Mouse (Mus musculus): ENCODE results near the gene Ahdc1. TPM values are rescaled to one million over a fixed set of nuclear protein-coding genes. Genes with fewer than 3 reads are reported as not detected.
A peak's percentile ranks its signal among the peaks of the same experiment; 100 is the strongest.
"Not testable (repeated sequence)": the region's sequence is repeated elsewhere in the genome, so short reads cannot be mapped to it uniquely, and the experiment has no call there.

Ahdc1 gene
- total RNA-seq, 2 experiments from 2014 or later = 37.1 to 56.1 TPM

DNA sequence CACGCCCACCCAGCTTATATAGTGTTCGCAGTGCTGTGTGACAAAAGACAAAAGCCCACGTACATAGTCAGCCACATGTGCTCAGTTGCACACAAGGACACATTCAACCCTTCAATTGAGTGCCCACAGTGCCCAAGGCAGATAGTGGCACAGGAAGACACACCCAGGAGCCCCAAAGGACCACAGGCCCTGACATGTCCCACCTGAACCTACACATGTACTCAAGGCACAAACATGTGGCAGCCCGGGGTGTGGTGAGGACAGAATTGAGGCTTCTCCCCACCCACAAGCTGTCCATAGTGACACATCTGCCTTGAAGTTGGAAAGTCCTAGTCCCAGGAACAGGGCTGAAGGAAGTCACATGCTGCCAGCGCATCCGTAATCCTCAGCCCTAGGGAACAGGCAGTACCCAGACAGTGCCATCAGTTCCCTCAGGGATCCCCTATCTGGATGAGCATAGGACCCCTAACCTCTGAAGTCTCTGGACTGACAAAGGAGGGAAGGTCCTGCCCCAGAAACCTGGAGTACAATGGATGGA, 76.2 kb downstream of the Ahdc1 start:
- intact Hi-C loops (cut with DNase I; ENCODE audit: low total_unique reads) = no loop called here
- no peak for DNase-seq

DNA sequence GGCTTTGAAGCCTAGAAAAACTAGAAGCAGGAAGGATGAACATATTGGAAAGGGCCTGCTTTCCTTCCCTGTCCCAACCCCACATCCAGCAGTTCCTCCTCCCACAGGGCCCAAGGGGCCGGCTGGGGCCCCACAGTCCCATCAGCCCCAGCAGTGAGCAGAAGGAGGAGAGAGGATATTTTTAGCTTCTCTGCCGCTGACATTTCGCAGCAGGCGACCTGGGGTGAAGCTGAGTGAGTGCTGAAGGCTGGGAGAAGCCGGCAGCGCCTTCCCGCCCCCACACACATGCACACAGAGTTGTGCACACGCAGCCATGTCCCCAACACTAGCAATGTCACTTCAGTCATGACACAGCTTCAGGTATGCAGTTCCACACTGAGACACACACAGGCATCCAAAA, 76.8 kb downstream of the Ahdc1 start:
- peak; percentile 62 for DNase-seq
- intact Hi-C loops (cut with DNase I; ENCODE audit: low total_unique reads) = no loop called here

GRCm38 (mm10) chr4:133089319-133089718, 78.3 kb downstream of the Ahdc1 start:
- DNase-seq = no peak
- intact Hi-C loops (cut with DNase I; ENCODE audit: low total_unique reads) = no loop called here

DNA sequence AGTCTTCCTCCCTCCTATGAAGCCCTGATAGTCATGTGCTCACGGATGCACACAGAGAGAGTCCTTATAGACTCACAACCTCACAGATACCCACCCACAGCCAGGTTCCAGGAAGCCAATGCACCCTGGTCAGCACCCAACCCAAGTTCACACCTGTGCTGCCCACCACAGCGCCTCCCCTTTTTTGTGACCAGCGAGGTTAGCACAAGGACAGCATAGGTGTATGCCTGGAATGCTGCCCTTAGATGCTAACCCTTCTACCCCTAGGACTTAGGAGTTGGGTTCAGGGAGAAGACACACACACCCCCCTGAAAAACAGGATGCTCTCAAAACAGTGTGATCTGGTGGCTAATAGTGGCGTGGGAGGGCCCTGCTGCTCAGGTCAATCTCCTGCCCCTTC, 78.7 kb downstream of the Ahdc1 start:
- intact Hi-C loops (cut with DNase I; ENCODE audit: low total_unique reads) = no loop called here
- no peak for DNase-seq

DNA sequence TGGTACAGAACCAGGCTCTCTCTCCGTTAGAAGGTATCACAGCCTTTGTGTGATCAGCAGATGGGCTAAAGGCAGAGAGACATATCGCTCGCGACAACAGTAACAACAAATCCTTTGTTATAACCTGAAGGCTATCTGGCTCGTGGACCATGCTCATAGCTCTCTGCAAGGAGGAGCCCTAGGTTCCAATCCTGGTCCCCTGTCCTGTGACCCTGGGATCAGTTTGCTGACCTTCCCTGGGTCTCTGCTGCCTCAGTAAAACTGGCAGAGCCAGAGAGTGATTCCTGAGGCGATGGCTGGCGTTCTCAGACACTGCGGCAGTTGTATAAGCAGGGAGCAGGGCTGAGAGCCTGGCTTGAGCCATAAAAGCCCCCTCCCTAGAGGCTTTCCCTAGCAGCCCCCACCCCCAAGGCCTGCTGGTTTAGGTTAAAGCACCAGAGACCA, 79.2 kb downstream of the Ahdc1 start:
- intact Hi-C loops (cut with DNase I; ENCODE audit: low total_unique reads) = no loop called here
- DNase-seq = no peak

DNA sequence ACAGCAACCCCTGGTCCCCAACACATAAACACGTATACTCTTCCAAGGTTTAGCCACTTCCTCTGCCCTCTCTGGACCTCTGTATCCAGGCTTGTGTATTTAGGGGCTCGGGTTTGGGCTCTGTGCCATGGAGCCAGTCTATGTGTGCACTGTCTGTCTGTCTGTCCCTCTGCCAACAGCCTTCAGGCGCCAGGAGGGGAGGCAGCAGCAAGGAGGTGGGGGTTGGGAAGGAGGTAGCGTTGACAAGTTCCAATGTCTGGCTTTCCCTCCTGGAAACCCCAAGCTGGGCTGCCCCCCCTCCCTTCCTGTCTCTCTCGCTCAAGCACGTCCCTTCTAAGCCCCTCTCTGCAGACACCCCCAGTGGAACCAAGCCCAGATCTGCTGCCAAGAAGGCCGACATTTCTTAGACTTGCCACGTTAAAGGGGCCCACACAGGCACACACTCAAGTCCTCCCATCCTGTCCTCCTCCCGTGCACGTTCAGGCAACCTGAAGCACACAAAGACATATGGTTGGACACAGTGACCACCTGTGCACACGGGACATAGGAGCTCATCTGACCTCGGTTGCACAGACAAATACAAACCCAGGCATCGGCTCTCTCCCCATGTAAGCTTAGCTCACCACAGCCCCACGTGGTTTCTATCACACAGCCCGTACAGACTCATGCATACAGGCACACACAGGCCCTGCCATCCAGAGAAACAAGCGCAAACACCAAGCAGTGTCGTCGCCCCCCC, 79.8 kb downstream of the Ahdc1 start:
- intact Hi-C loops (cut with DNase I; ENCODE audit: low total_unique reads) = no loop called here

GRCm38 (mm10) chr4:133091459-133091785, 80.4 kb downstream of the Ahdc1 start:
- intact Hi-C loops (cut with DNase I; ENCODE audit: low total_unique reads) = no loop called here

More for the DNA sequence above, 79.8 kb downstream of the Ahdc1 start:
- DNase-seq = peak; percentile 49

GRCm38 (mm10) chr4:133092453-133092901, 81.4 kb downstream of the Ahdc1 start:
- intact Hi-C loops (cut with DNase I; ENCODE audit: low total_unique reads) = no loop called here
- DNase-seq = peak; percentile 75

More at GRCm38 (mm10) chr4:133091459-133091785, 80.4 kb downstream of the Ahdc1 start:
- DNase-seq = no peak

GRCm38 (mm10) chr4:133093056-133093455, 82.0 kb downstream of the Ahdc1 start:
- DNase-seq = no peak
- intact Hi-C loops (cut with DNase I; ENCODE audit: low total_unique reads) = no loop called here

DNA sequence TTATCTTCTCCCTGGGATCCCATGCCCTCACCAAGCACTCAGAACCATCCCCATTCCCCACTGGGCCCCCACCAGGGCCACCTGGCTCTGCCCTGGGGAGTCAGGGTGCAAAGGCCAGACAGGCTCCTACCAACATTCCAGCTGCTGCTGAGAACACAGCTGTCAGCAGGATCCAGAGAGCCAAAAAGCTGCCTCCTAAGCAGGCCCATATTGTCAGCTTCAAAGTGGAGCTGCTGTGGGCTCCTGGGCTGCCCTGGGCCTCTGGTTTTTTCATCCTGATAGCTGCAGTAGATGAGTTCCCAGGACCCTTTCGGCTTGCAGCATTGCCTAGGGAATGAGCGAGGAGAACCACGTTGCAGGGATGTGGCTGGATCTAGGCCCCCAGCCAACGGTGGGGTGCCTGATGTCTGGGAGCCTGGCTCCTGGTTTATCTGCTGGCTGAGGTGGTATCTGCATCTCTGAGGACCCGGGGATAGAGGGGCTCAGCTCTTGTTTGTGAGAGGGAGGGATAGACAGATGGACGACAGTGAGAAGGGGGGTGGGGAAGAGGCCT, 82.5 kb downstream of the Ahdc1 start:
- DNase-seq = no peak
- intact Hi-C loops (cut with DNase I; ENCODE audit: low total_unique reads) = no loop called here

- DNase-seq = no peak
- intact Hi-C loops (cut with DNase I; ENCODE audit: low total_unique reads) = no loop called here
Observed at GRCm38 (mm10) chr4:133094255-133094654, 83.2 kb downstream of the Ahdc1 start.

DNA sequence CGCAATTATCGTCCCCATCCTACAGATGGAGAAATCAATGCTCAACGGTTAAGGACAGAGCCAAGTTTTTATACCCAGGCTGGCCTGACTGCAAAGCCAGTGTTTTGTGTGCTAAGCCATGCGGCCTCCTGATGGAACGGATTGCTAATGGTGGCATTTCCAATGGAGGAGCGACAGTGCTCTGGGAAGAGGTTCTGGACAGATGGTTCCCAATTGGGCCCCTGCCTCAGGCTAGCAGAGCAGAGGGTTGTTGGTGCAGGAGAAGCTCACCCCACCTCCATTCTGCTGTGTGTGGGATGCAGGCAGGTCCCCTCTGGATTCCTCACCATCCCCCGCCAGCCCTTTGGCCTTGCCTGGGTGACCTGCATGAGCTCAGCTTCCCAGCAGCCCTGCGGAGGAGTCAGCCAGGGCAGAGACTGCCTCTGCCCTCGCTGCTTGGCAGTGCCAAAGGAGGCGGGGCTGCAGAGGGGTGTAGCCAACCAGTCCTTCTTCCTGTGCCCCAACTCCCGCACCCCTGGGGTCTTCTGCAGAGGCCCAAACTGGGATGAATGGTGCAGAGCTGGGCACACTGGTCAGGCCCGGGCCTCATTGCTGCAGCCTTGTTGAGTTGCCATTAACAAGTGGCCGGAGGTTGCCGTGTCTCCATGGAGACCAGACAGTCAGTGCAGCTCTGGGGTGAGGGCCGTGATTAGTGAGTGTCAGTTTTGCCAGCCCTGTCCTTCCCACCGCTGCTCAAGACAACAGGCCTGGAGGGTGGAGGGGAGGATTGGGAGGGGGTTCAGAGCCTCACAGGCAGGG, 84.1 kb downstream of the Ahdc1 start:
- intact Hi-C loops (cut with DNase I; ENCODE audit: low total_unique reads) = no loop called here
- DNase-seq = peak; percentile 79

- DNase-seq; intact Hi-C loops (cut with DNase I; ENCODE audit: low total_unique reads): not testable (repeated sequence)
Observed at GRCm38 (mm10) chr4:133095734-133096065, 84.6 kb downstream of the Ahdc1 start.

DNA sequence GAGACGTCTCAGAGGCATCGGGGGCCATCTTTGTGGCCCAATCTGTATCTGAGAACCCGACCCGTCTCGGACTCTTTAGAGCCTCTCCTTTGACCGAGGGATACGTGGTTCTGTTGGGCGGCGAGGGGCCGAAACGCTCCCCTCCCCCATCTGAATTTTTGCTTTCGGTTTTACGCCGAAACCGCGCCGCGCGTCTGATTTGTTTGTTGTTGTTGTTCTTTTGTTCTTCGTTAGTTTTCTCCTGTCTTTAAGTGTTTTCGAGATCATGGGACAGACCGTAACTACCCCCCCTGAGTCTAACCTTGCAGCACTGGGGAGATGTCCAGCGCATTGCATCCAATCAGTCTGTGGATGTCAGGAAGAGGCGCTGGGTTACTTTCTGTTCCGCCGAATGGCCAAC, 85.6 kb downstream of the Ahdc1 start:
- intact Hi-C loops (cut with DNase I; ENCODE audit: low total_unique reads); DNase-seq: not testable (repeated sequence)

- no peak for DNase-seq
Observed at GRCm38 (mm10) chr4:133101751-133102150, 90.7 kb downstream of the Ahdc1 start.

GRCm38 (mm10) chr4:133103525-133104193, 92.6 kb downstream of the Ahdc1 start:
- no peak for DNase-seq
- intact Hi-C loops (cut with DNase I; ENCODE audit: low total_unique reads) = no loop called here

More at GRCm38 (mm10) chr4:133101751-133102150, 90.7 kb downstream of the Ahdc1 start:
- intact Hi-C loops (cut with DNase I; ENCODE audit: low total_unique reads) = no loop called here

GRCm38 (mm10) chr4:133104194-133104569, 93.1 kb downstream of the Ahdc1 start:
- DNase-seq = no peak
- intact Hi-C loops (cut with DNase I; ENCODE audit: low total_unique reads) = no loop called here

DNA sequence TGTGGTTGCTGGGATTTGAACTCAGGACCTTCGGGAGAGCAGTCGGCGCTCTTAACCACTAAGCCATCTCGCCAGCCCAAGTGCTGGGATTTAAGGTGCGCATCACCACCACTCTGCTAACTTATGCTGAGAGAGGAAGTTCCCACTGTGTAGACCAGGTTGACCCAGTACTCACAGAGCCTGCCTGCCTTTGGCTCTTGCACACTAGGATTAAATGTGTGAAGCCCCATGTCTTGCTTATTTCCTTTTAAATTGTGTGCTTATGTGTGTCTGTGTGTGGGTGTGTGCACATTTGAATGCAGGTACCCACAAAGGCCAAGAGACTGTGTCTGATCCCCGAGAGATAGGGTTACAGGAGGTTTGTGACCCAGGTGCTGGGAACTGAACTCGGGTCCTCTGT, 95.6 kb downstream of the Ahdc1 start:
- intact Hi-C loops (cut with DNase I; ENCODE audit: low total_unique reads) = no loop called here
- no peak for DNase-seq

GRCm38 (mm10) chr4:133107788-133108281, 96.8 kb downstream of the Ahdc1 start:
- intact Hi-C loops (cut with DNase I; ENCODE audit: low total_unique reads) = no loop called here
- DNase-seq = peak; percentile 78

Measured in gastrocnemius, postnatal 14 days (tissue).